ENCODE assay signal across 10 mouse cellular contexts in the genomic region with DNA sequence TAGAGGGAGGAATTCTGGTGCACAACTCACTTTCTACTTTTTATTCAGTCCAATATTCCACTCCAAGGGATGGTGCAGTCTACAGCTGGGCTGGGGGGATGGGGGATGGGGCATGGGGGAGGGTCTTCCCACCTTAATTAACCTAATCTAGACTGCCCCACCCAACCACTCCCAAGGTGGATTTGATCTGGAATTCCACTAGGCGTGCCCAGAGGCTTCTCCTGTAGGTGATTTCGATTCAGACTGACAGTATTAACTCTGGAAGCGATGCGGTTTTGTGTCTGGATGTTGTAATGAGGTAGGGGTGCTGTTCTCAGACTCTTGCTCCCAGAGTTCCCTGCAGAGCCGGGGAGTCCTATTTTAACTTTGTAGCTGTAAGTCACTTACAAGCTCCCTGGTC. TPM values are rescaled to one million over a fixed set of nuclear protein-coding genes. Genes with fewer than 3 reads are reported as not detected.
DNase-seq lines count a peak whose midpoint lies in the region; ATAC-seq lines count a peak whose summit lies in the region.
"Had no signal": no experiment of that assay in that cellular context is flagged by ENCODE, and none has a peak within 500 bp of the region (broad histone marks: within the 10 kb centered on the region; RNA-seq: fewer than 3 reads in every experiment).

No protein-coding gene starts in this region.

- no peaks in the 10 kb centered on the region for H3K9me3 ChIP-seq in limb, embryonic 12.5 days
- H3K9me3 ChIP-seq in limb, embryonic 10.5 days (replicated peaks) = no peaks in the 10 kb centered on the region
- H3K9me3 ChIP-seq in embryonic facial prominence, embryonic 15.5 days (replicated peaks) = no peaks in the 10 kb centered on the region
- H3K9me3 ChIP-seq in hindbrain, embryonic 14.5 days (ENCODE audit: control insufficient read depth, low read length) = no peaks in the 10 kb centered on the region
- H3K9me3 ChIP-seq in neural tube, embryonic 14.5 days (ENCODE audit: control insufficient read depth, low read length) = no peaks in the 10 kb centered on the region

- H3K36me3 ChIP-seq in limb, embryonic 12.5 days = no peaks in the 10 kb centered on the region
- H3K36me3 ChIP-seq in limb, embryonic 10.5 days = no peaks in the 10 kb centered on the region
- no peaks in the 10 kb centered on the region for H3K36me3 ChIP-seq in embryonic facial prominence, embryonic 15.5 days
- no peaks in the 10 kb centered on the region for H3K36me3 ChIP-seq in hindbrain, embryonic 14.5 days (replicated peaks; ENCODE audit: control insufficient read depth, insufficient read depth)
- no peaks in the 10 kb centered on the region for H3K36me3 ChIP-seq in neural tube, embryonic 14.5 days (ENCODE audit: control insufficient read depth, insufficient read depth, low read length)

- H3K27ac ChIP-seq in limb, embryonic 12.5 days = no peak overlapping the region
- no peak overlapping the region for H3K27ac ChIP-seq in limb, embryonic 10.5 days
- H3K27ac ChIP-seq in embryonic facial prominence, embryonic 15.5 days (replicated peaks) = no peak overlapping the region
- no peak overlapping the region for H3K27ac ChIP-seq in hindbrain, embryonic 14.5 days
- no peak overlapping the region for H3K27ac ChIP-seq in neural tube, embryonic 14.5 days (ENCODE audit: low read depth, low read length)
- H3K27ac ChIP-seq: kidney, postnatal 0 days had no signal

- H3K4me1 ChIP-seq in limb, embryonic 12.5 days (replicated peaks) = no peaks in the 10 kb centered on the region
- 0 out of 2 replicates have a peak, but pooled peaks cover 13% of the 10 kb centered on the region for H3K4me1 ChIP-seq in limb, embryonic 10.5 days
- H3K4me1 ChIP-seq in embryonic facial prominence, embryonic 15.5 days = 0 out of 2 replicates have a peak, but pooled peaks cover 5% of the 10 kb centered on the region
- no peaks in the 10 kb centered on the region for H3K4me1 ChIP-seq in hindbrain, embryonic 14.5 days (replicated peaks; ENCODE audit: control insufficient read depth, insufficient read depth, low read length)
- H3K4me1 ChIP-seq in neural tube, embryonic 14.5 days (ENCODE audit: control insufficient read depth, insufficient read depth, low read length) = no peaks in the 10 kb centered on the region

- H3K9ac ChIP-seq in limb, embryonic 12.5 days (replicated peaks) = no peak overlapping the region
- no peak overlapping the region for H3K9ac ChIP-seq in embryonic facial prominence, embryonic 15.5 days
- no peak overlapping the region; the same call in 1 of the 2 replicates for H3K9ac ChIP-seq in hindbrain, embryonic 14.5 days
- H3K9ac ChIP-seq in neural tube, embryonic 14.5 days (replicated peaks; ENCODE audit: low read depth, low read length) = no peak overlapping the region

- peaks cover 37% of the 10 kb centered on the region for H3K27me3 ChIP-seq in limb, embryonic 12.5 days
- peaks cover 25% of the 10 kb centered on the region for H3K27me3 ChIP-seq in limb, embryonic 10.5 days (ENCODE audit: low read depth, poor library complexity, severe bottlenecking)
- peaks cover 25% of the 10 kb centered on the region for H3K27me3 ChIP-seq in embryonic facial prominence, embryonic 15.5 days
- peaks cover 10% of the 10 kb centered on the region for H3K27me3 ChIP-seq in hindbrain, embryonic 14.5 days (ENCODE audit: control insufficient read depth, insufficient read depth, low read length)
- H3K27me3 ChIP-seq in neural tube, embryonic 14.5 days (ENCODE audit: control insufficient read depth, insufficient read depth, low read length) = peaks cover 3% of the 10 kb centered on the region; the same call in 1 of the 2 replicates

- 45% methylated on average over 5 of the region's 5 CpGs for WGBS in limb, embryonic 12.5 days
- 54% methylated on average over 5 of the region's 5 CpGs for WGBS in limb, embryonic 10.5 days
- 41% methylated on average over 5 of the region's 5 CpGs for WGBS in embryonic facial prominence, embryonic 15.5 days
- 56% methylated on average over 5 of the region's 5 CpGs for WGBS in hindbrain, embryonic 14.5 days
- 64% methylated on average over 5 of the region's 5 CpGs for WGBS in neural tube, embryonic 14.5 days

- no peak for DNase-seq in limb, embryonic 10.5 days (ENCODE audit: low spot score)
- no peak for DNase-seq in hindbrain, embryonic 14.5 days (ENCODE audit: low spot score)
- DNase-seq in spleen, postnatal 14 days (ENCODE audit: low spot score in 2 of 2) = no peak
- DNase-seq in thymus, postnatal 14 days = no peak
- no peak for DNase-seq in left cerebral cortex, postnatal 10 days (ENCODE audit: extremely low spot score in 1 of 2, low spot score in 2 of 2)

- peak overlapping the region; percentile 48 for H3K4me2 ChIP-seq in limb, embryonic 12.5 days
- peak overlapping the region; percentile 29; the same call in 1 of the 2 replicates for H3K4me2 ChIP-seq in embryonic facial prominence, embryonic 15.5 days (replicated peaks)
- H3K4me2 ChIP-seq in hindbrain, embryonic 14.5 days (replicated peaks) = peak overlapping the region; percentile 48
- H3K4me2 ChIP-seq in neural tube, embryonic 14.5 days (ENCODE audit: low read depth, low read length) = peak overlapping the region; percentile 48

- intact Hi-C loops in left cerebral cortex, postnatal 10 days (cut with DNase I) = loop anchor here (2.0 to 5.0 kb wide), 3 partner anchors 95 to 201 kb away; partner anchors contain the start of gene Ildr2

- ATAC-seq in limb, embryonic 12.5 days (ENCODE audit: insufficient number of reproducible peaks, insufficient read depth, low FRiP score, low TSS enrichment, low read depth) = no peak
- no peak for ATAC-seq in embryonic facial prominence, embryonic 15.5 days (ENCODE audit: insufficient number of reproducible peaks, low FRiP score, low TSS enrichment, low read depth)
- ATAC-seq in hindbrain, embryonic 14.5 days (ENCODE audit: low FRiP score) = no peak
- ATAC-seq in neural tube, embryonic 14.5 days (ENCODE audit: low read depth) = no peak

- H3K4me3 ChIP-seq in limb, embryonic 12.5 days (replicated peaks) = no peak overlapping the region
- H3K4me3 ChIP-seq in limb, embryonic 10.5 days = no peak overlapping the region
- H3K4me3 ChIP-seq in embryonic facial prominence, embryonic 15.5 days (replicated peaks) = no peak overlapping the region
- H3K4me3 ChIP-seq in hindbrain, embryonic 14.5 days (replicated peaks; ENCODE audit: low read length) = no peak overlapping the region
- no peak overlapping the region for H3K4me3 ChIP-seq in neural tube, embryonic 14.5 days (ENCODE audit: low read depth, low read length)

RNA-seq across cellular contexts. Expression of gene Gpa33, which starts 30.1 kb away (rescaled TPM):
- 0.33 and 0.46 TPM in 2 replicates for polyA plus RNA-seq in limb, embryonic 12.5 days (2016; fragmentation: Nextera tagmentation; extraction: Ambion mirVana)
- polyA plus RNA-seq in limb, embryonic 10.5 days (2016; fragmentation: Nextera tagmentation; extraction: Ambion mirVana) = 0.18 and 0.19 TPM in 2 replicates
- polyA plus RNA-seq in embryonic facial prominence, embryonic 15.5 days (2015; fragmentation: Nextera tagmentation; extraction: Ambion mirVana) = 0.18 and 0.40 TPM in 2 replicates
- polyA plus RNA-seq in hindbrain, embryonic 14.5 days (2014; fragmentation: Nextera tagmentation; extraction: Ambion mirVana) = not detected in 2 replicates
- not detected in 2 replicates for polyA plus RNA-seq in neural tube, embryonic 14.5 days (2014; fragmentation: Nextera tagmentation; extraction: Ambion mirVana)
- not detected for total RNA-seq in left cerebral cortex, postnatal 10 days (2021)
- total RNA-seq: left cerebral cortex, postnatal 36 days had no signal

RNA-seq across cellular contexts. Expression of gene Dusp27, which starts 32.4 kb away (rescaled TPM):
- 4.7 and 5.4 TPM in 2 replicates for polyA plus RNA-seq in limb, embryonic 12.5 days (2016; fragmentation: Nextera tagmentation; extraction: Ambion mirVana)
- 1.8 and 2.4 TPM in 2 replicates for polyA plus RNA-seq in limb, embryonic 10.5 days (2016; fragmentation: Nextera tagmentation; extraction: Ambion mirVana)
- 6.4 and 9.0 TPM in 2 replicates for polyA plus RNA-seq in embryonic facial prominence, embryonic 15.5 days (2015; fragmentation: Nextera tagmentation; extraction: Ambion mirVana)
- polyA plus RNA-seq in hindbrain, embryonic 14.5 days (2014; fragmentation: Nextera tagmentation; extraction: Ambion mirVana) = 1.1 TPM in 2 replicates
- polyA plus RNA-seq in neural tube, embryonic 14.5 days (2014; fragmentation: Nextera tagmentation; extraction: Ambion mirVana) = 0.54 and 1.6 TPM in 2 replicates
- total RNA-seq in left cerebral cortex, postnatal 10 days (2021) = under 1 TPM; 0.45 to 0.54 TPM
